Mouse (Mus musculus) myocyte (in vitro differentiated cells): Measurements from ENCODE around the gene Kirrel3. TPM values are rescaled to one million over a fixed set of nuclear protein-coding genes. Genes with fewer than 3 reads are reported as not detected.

Source experiments
- H3K27me3 ChIP-seq: one replicate; pipeline ENCODE4 v1.6.1; 2011; ENCODE audit not compliant: control insufficient read depth, insufficient read depth, insufficient read length
- H3K36me3 ChIP-seq: one replicate; pipeline ENCODE4 v1.6.1; 2011; ENCODE audit not compliant: control insufficient read depth, insufficient read depth
- H3K4me2 ChIP-seq: one replicate; pipeline ENCODE4 v1.6.1; 2011; ENCODE audit warnings: low read depth, control low read depth
- H3K4me3 ChIP-seq: one replicate; pipeline ENCODE4 v1.5.1; 2011; ENCODE audit warnings: mild to moderate bottlenecking, control low read depth, moderate library complexity
- H3K79me2 ChIP-seq: one replicate; pipeline ENCODE4 v1.6.1; 2011; ENCODE audit not compliant: control insufficient read depth, insufficient read depth
- H3ac ChIP-seq: one replicate; pipeline ENCODE4 v1.6.1; 2011; ENCODE audit not compliant: control insufficient read depth, insufficient read length
- CEBPB ChIP-seq: IDR thresholded peaks from 2 replicates; pipeline ENCODE4 v1.6.1; 2011; ENCODE audit warnings: mild to moderate bottlenecking, moderate library complexity; ENCODE audit not compliant: poor library complexity, insufficient read depth, severe bottlenecking
- E2F4 ChIP-seq: IDR thresholded peaks from one replicate; pipeline ENCODE4 v1.6.1; 2011; ENCODE audit warnings: mild to moderate bottlenecking, control low read depth, moderate library complexity; ENCODE audit not compliant: insufficient read depth
- MAX ChIP-seq: IDR thresholded peaks from one replicate; pipeline ENCODE4 v1.6.1; 2011; ENCODE audit warnings: low read depth, mild to moderate bottlenecking, control low read depth
- MYOD1 ChIP-seq, 3 experiments: IDR thresholded peaks; one replicate each; pipeline ENCODE4 v1.6.1; 2011; ENCODE audit warnings: control low read depth in 2 of 3, low read depth in 2 of 3, mild to moderate bottlenecking in 2 of 3, moderate library complexity in 1 of 3; ENCODE audit not compliant: insufficient read length in 2 of 3, control insufficient read depth in 1 of 3
- MYOG ChIP-seq, 3 experiments: IDR thresholded peaks; one replicate each; pipeline ENCODE4 v1.6.1; 2011; ENCODE audit warnings: control low read depth in 2 of 3, low read depth in 2 of 3, mild to moderate bottlenecking in 2 of 3; ENCODE audit not compliant: insufficient read length in 2 of 3, control insufficient read depth in 1 of 3, insufficient read depth in 1 of 3
- POLR2A ChIP-seq: IDR thresholded peaks from one replicate; pipeline ENCODE4 v1.6.1; 2011; ENCODE audit warnings: low read depth, mild to moderate bottlenecking, control low read depth, moderate library complexity; ENCODE audit not compliant: insufficient read length
- POLR2AphosphoS2 ChIP-seq: IDR thresholded peaks from one replicate; pipeline ENCODE4 v1.6.1; 2011; ENCODE audit warnings: low read depth, control low read depth; ENCODE audit not compliant: insufficient read length
- REST ChIP-seq: IDR thresholded peaks from one replicate; pipeline ENCODE4 v1.6.1; 2011; ENCODE audit warnings: mild to moderate bottlenecking, control low read depth, moderate library complexity; ENCODE audit not compliant: insufficient read depth, insufficient read length
- SRF ChIP-seq: IDR thresholded peaks from one replicate; pipeline ENCODE4 v1.6.1; 2011; ENCODE audit warnings: low read depth; ENCODE audit not compliant: control insufficient read depth, insufficient read length
- TCF12 ChIP-seq: IDR thresholded peaks from one replicate; pipeline ENCODE4 v1.6.1; 2011; ENCODE audit warnings: mild to moderate bottlenecking, control low read depth; ENCODE audit not compliant: poor library complexity, insufficient read depth, severe bottlenecking
- TCF3 ChIP-seq: IDR thresholded peaks from one replicate; pipeline ENCODE4 v1.6.1; 2011; ENCODE audit warnings: low read depth, control low read depth; ENCODE audit not compliant: insufficient read length
- USF1 ChIP-seq: IDR thresholded peaks from one replicate; pipeline ENCODE4 v1.6.1; 2011; ENCODE audit warnings: low read depth, mild to moderate bottlenecking, control low read depth, moderate library complexity
- polyA plus RNA-seq: library from polyadenylated mRNA; unstranded; fragments of >200 nt; fragmentation: generic; extraction: Trizol; gene quantifications from one replicate; pipeline ENCODE4 v1.2.1, GENCODE M21; 2012; ENCODE audit warnings: missing spikeins

The Kirrel3 gene
- polyA plus RNA-seq, 1 experiment: 2.8 TPM

DNA sequence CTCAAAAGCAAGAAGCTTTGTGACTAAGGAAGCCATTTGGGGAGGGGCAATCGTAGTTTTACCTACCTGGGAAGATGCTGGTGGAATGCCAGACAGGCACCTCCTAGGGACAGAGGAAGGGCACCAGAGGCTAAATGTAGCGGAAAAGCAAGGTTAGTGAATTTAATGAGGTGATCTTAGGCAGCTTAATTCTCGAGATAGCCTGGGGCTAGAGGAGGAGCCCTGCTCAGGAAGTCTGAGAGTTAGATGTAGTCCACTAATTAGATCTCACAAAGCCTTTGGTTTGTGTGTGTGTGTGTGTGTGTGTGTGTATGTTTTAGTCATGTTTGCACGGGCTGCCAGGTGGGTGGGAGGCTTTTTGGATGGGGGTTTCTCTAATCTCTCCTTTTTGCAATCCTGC, 375.2 kb downstream of the Kirrel3 start:
- no peak overlapping the region for H3K4me2 ChIP-seq
- no peaks in the 10 kb centered on the region for H3K36me3 ChIP-seq
- TF ChIP-seq MYOD1 (IDR thresholded peaks at IDR 0.05; ENCODE audit: control insufficient read depth in 1 of 3, insufficient read length in 2 of 3, low read depth in 2 of 3) (no peak), CEBPB (no peak), REST (no peak), USF1 (no peak), TCF3 (no peak), POLR2A (no peak), E2F4 (no peak), POLR2AphosphoS2 (no peak)
- H3ac ChIP-seq: no peak overlapping the region
- H3K27me3 ChIP-seq: no peaks in the 10 kb centered on the region
- H3K79me2 ChIP-seq: no peaks in the 10 kb centered on the region
- H3K4me3 ChIP-seq: no peak overlapping the region

DNA sequence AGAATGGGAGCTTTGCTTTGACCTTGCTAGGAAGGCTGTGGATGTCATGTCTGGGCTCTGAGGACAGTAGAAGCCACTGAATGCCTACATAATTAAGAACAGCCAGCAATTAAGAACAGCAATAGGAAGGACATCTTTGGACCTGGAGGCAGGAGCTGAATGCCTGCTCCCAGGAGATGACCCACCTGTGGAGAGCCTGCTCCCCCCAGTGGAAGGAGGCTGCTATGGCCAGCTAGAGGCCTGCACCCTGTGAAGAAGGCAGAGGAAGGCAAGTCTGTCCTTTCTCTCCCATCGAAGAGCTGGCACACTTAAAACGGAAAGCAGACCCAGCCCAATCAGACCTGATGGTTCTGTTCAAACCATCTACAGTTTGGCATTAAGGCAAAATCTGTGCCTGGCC, 376.1 kb downstream of the Kirrel3 start:
- Histone ChIP-seq H3K4me2 (no peak overlapping the region), H3K36me3 (no peaks in the 10 kb centered on the region), H3ac (no peak overlapping the region), H3K4me3 (no peak overlapping the region), H3K27me3 (no peaks in the 10 kb centered on the region), H3K79me2 (no peaks in the 10 kb centered on the region)
- no peak for TF ChIP-seq SRF
- no peak for TF ChIP-seq POLR2A
- no peak for TF ChIP-seq REST
- no peak for TF ChIP-seq MAX
- TF ChIP-seq TCF3: no peak
- TF ChIP-seq MYOG (IDR thresholded peaks at IDR 0.05; ENCODE audit: control insufficient read depth in 1 of 3, insufficient read depth in 1 of 3, insufficient read length in 2 of 3, low read depth in 2 of 3): no peak
- no peak for TF ChIP-seq POLR2AphosphoS2
- TF ChIP-seq CEBPB: no peak
- no peak for TF ChIP-seq MYOD1 (IDR thresholded peaks at IDR 0.05; ENCODE audit: control insufficient read depth in 1 of 3, insufficient read length in 2 of 3, low read depth in 2 of 3)
- no peak for TF ChIP-seq TCF12
- no peak for TF ChIP-seq E2F4
- no peak for TF ChIP-seq USF1

GRCm38 (mm10) chr9:34865606-34866005, 379.9 kb downstream of the Kirrel3 start:
- H3K79me2 ChIP-seq: no peaks in the 10 kb centered on the region
- TF ChIP-seq TCF12: no peak
- no peak for TF ChIP-seq POLR2A
- TF ChIP-seq MAX: no peak
- no peak for TF ChIP-seq REST
- no peak for TF ChIP-seq SRF
- no peak for TF ChIP-seq USF1
- TF ChIP-seq MYOD1 (IDR thresholded peaks at IDR 0.05; ENCODE audit: control insufficient read depth in 1 of 3, insufficient read length in 2 of 3, low read depth in 2 of 3): no peak
- no peak for TF ChIP-seq POLR2AphosphoS2
- no peak for TF ChIP-seq E2F4
- no peak for TF ChIP-seq MYOG (IDR thresholded peaks at IDR 0.05; ENCODE audit: control insufficient read depth in 1 of 3, insufficient read depth in 1 of 3, insufficient read length in 2 of 3, low read depth in 2 of 3)
- no peak for TF ChIP-seq CEBPB
- TF ChIP-seq TCF3: no peak

DNA sequence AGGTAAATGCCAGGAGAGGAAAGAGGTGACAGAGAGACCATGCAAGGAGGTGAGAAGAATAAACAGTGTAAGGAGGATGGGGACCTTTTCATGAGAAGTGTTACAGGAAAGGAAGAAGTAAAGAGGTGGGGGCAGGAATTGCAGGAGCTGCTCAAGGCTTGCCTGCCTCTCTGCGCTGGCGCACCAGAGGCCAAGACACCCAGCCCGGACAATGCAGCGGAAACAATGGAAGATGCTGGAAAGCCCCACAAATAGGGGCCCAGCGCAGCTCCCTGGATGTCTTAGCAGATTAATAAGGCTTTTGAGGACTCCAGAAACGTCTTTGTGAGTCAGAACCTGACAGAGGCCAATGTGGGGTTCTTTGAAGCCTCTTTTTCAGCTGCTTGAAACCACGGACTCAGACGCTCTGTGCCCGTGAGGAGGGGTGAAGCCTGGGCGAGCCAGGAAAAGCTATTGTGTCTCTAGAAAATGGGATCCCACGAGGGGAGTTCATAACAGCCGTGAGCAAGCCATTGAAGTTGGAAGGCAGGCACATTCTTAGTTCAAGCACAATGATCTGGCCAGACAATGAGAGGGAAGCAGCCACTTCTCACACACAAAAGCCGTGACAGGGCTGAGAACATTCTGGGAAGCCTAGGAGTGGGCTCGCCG, 385.7 kb downstream of the Kirrel3 start:
- no peak overlapping the region for H3K4me3 ChIP-seq

More at GRCm38 (mm10) chr9:34865606-34866005, 379.9 kb downstream of the Kirrel3 start:
- no peak overlapping the region for H3ac ChIP-seq
- no peak overlapping the region for H3K4me2 ChIP-seq
- no peaks in the 10 kb centered on the region for H3K36me3 ChIP-seq
- H3K27me3 ChIP-seq: peaks cover 4% of the 10 kb centered on the region
- H3K4me3 ChIP-seq: no peak overlapping the region

DNA sequence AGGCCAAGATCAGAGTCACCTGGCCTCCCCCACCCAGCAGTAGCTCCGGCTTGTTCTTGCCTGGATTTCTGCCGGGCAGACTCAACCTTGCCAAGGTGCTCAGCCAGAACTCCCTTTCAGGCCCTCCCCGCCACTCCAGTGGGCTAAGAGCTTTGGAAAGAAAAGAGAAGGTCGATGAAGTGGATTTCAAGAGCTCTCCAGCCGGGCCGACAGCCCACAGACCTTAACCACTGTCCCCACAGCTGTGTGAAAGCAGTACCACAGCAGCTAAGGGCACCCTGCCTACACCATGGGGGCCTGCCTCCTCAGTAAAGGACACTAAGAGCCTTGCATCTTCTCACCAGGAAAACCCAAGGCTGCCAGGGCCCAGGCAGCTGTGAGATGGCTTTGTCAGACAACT, 389.5 kb downstream of the Kirrel3 start:
- no peak overlapping the region for H3K4me3 ChIP-seq
- H3K36me3 ChIP-seq: no peaks in the 10 kb centered on the region
- no peak for TF ChIP-seq CEBPB
- no peak for TF ChIP-seq TCF12
- TF ChIP-seq POLR2AphosphoS2: no peak
- no peak for TF ChIP-seq USF1
- TF ChIP-seq MYOD1 (IDR thresholded peaks at IDR 0.05; ENCODE audit: control insufficient read depth in 1 of 3, insufficient read length in 2 of 3, low read depth in 2 of 3): no peak
- TF ChIP-seq MYOG (IDR thresholded peaks at IDR 0.05; ENCODE audit: control insufficient read depth in 1 of 3, insufficient read depth in 1 of 3, insufficient read length in 2 of 3, low read depth in 2 of 3): no peak
- no peak for TF ChIP-seq MAX
- TF ChIP-seq E2F4: no peak
- H3ac ChIP-seq: no peak overlapping the region
- H3K27me3 ChIP-seq: peaks cover 9% of the 10 kb centered on the region
- H3K4me2 ChIP-seq: no peak overlapping the region
- H3K79me2 ChIP-seq: no peaks in the 10 kb centered on the region

More for the DNA sequence above, 385.7 kb downstream of the Kirrel3 start:
- TF ChIP-seq MYOG (IDR thresholded peaks at IDR 0.05; ENCODE audit: control insufficient read depth in 1 of 3, insufficient read depth in 1 of 3, insufficient read length in 2 of 3, low read depth in 2 of 3): no peak
- no peak for TF ChIP-seq POLR2AphosphoS2
- TF ChIP-seq USF1: no peak
- no peak for TF ChIP-seq MAX
- no peak for TF ChIP-seq TCF12
- TF ChIP-seq E2F4: no peak
- TF ChIP-seq MYOD1 (IDR thresholded peaks at IDR 0.05; ENCODE audit: control insufficient read depth in 1 of 3, insufficient read length in 2 of 3, low read depth in 2 of 3): no peak
- TF ChIP-seq SRF: no peak
- TF ChIP-seq REST: no peak
- no peak overlapping the region for H3K4me2 ChIP-seq
- no peaks in the 10 kb centered on the region for H3K79me2 ChIP-seq
- H3ac ChIP-seq: no peak overlapping the region
- peaks cover 8% of the 10 kb centered on the region for H3K27me3 ChIP-seq
- H3K36me3 ChIP-seq: no peaks in the 10 kb centered on the region
